Comparison of ENCODE assay signal across 15 mouse cellular contexts in genomic region chr2:69400866-69401604, GRCm38 (mm10). TPM values are rescaled to one million over a fixed set of nuclear protein-coding genes. Genes with fewer than 3 reads are reported as not detected.
DNase-seq lines count a peak whose midpoint lies in the region; ATAC-seq lines count a peak whose summit lies in the region.
"Had no signal": no experiment of that assay in that cellular context is flagged by ENCODE, and none has a peak within 500 bp of the region (broad histone marks: within the 10 kb centered on the region; RNA-seq: fewer than 3 reads in every experiment).

No protein-coding gene starts in this region.

- H3K36me3 ChIP-seq in kidney, embryonic 14.5 days (ENCODE audit: control insufficient read depth, insufficient read depth, low read length), result no peaks in the 10 kb centered on the region
- H3K36me3 ChIP-seq: G1E; midbrain, embryonic 10.5 days; neural tube, embryonic 12.5 days had no signal

- H3K27me3 ChIP-seq in kidney, embryonic 14.5 days (ENCODE audit: control insufficient read depth, insufficient read depth, low read length), result no peaks in the 10 kb centered on the region
- H3K27me3 ChIP-seq: neural tube, embryonic 12.5 days had no signal

- no peak overlapping the region for H3K27ac ChIP-seq in kidney, embryonic 14.5 days (ENCODE audit: low read depth, low read length)
- H3K27ac ChIP-seq: midbrain, embryonic 10.5 days; neural tube, embryonic 12.5 days had no signal

- H3K9ac ChIP-seq in kidney, embryonic 14.5 days (ENCODE audit: low read depth, low read length), result no peak overlapping the region
- H3K9ac ChIP-seq: neural tube, embryonic 12.5 days had no signal

- no peak for ATAC-seq in kidney, embryonic 14.5 days (ENCODE audit: low FRiP score, low TSS enrichment)
- ATAC-seq: hindbrain, embryonic 16.5 days had no signal

- no peaks in the 10 kb centered on the region for H3K4me1 ChIP-seq in kidney, embryonic 14.5 days (ENCODE audit: control insufficient read depth, insufficient read depth, low read length)
- H3K4me1 ChIP-seq: midbrain, embryonic 10.5 days; neural tube, embryonic 12.5 days had no signal

- H3K4me3 ChIP-seq in kidney, embryonic 14.5 days (ENCODE audit: low read length), result no peak overlapping the region
- H3K4me3 ChIP-seq: midbrain, embryonic 10.5 days; neural tube, embryonic 12.5 days had no signal

- no peaks in the 10 kb centered on the region for H3K9me3 ChIP-seq in kidney, embryonic 14.5 days (ENCODE audit: control insufficient read depth, low read length)
- H3K9me3 ChIP-seq: G1E; midbrain, embryonic 10.5 days; neural tube, embryonic 12.5 days had no signal

- DNase-seq in adrenal gland, adult 2 months, result peak; percentile 43
- DNase-seq in adrenal gland, postnatal 4 days (ENCODE audit: low spot score in 2 of 2), result no peak
- DNase-seq in kidney, adult 9 months, result peak; percentile 28
- DNase-seq in 3134 (ENCODE audit: extremely low read depth, insufficient read length, low spot score), result peak; percentile 79
- DNase-seq in fibroblast of lung, adult 2 months (ENCODE audit: low read depth), result peak; percentile 89
- DNase-seq in neural tube, embryonic 10.5 days (ENCODE audit: extremely low spot score, low spot score), result no peak
- no peak for DNase-seq in lung, postnatal 14 days
- DNase-seq: cerebellum, adult 11 months; gastrocnemius, postnatal 10 days; thymus, postnatal 36 days had no signal

- WGBS in kidney, embryonic 14.5 days, result 76% methylated on average over 7 of the region's 7 CpGs

- H3K4me2 ChIP-seq in kidney, embryonic 14.5 days (replicated peaks; ENCODE audit: low read depth, low read length), result no peak overlapping the region
- H3K4me2 ChIP-seq: neural tube, embryonic 12.5 days had no signal

RNA-seq across cellular contexts. Expression of gene Dhrs9, which starts 20.8 kb away (rescaled TPM):
- 1 to 10 TPM; 3.0 to 4.8 TPM for total RNA-seq in adrenal gland, adult 2 months (2021)
- 0.08 and 0.23 TPM in 2 replicates for polyA plus RNA-seq in adrenal gland, adult 2 months (2012; rRNA removed)
- 1 to 10 TPM in 1 of 2 experiments, under 1 TPM in 1; 0.78 to 1.4 TPM for total RNA-seq in adrenal gland, postnatal 4 days (2021)
- not detected in 2 replicates for polyA plus RNA-seq in kidney, embryonic 14.5 days (2014; fragmentation: Nextera tagmentation; extraction: Ambion mirVana)
- polyA plus RNA-seq: G1E; midbrain, embryonic 10.5 days; neural tube, embryonic 12.5 days had no signal

RNA-seq across cellular contexts. Expression of gene Abcb11, which starts 58.6 kb away (rescaled TPM):
- 1 to 10 TPM in 1 of 2 experiments, not detected in 1; 1.1 TPM for total RNA-seq in adrenal gland, adult 2 months (2021)
- polyA plus RNA-seq in adrenal gland, adult 2 months (2012; rRNA removed), result not detected in 2 replicates
- total RNA-seq in adrenal gland, postnatal 4 days (2021), result 10 to 100 TPM in 1 of 2 experiments, under 1 TPM in 1; 0.34 to 16.5 TPM
- not detected in 2 replicates for polyA plus RNA-seq in kidney, embryonic 14.5 days (2014; fragmentation: Nextera tagmentation; extraction: Ambion mirVana)
- polyA plus RNA-seq: G1E; midbrain, embryonic 10.5 days; neural tube, embryonic 12.5 days had no signal

Comparison
In these comparisons a context has a peak if more than half of its experiments do, and no peak if none do; other contexts are left out.
1. DNase-seq: peak in adrenal gland, adult 2 months (single experiment), kidney, adult 9 months (single experiment), 3134 (single experiment) and fibroblast of lung, adult 2 months (single experiment); none in adrenal gland, postnatal 4 days (0 of 2), neural tube, embryonic 10.5 days (single experiment) and lung, postnatal 14 days (single experiment).